Mouse (Mus musculus) E14TG2a.4 (cell line): ENCODE measurements around the gene Rin3.
"Not testable (repeated sequence)": the region's sequence is repeated elsewhere in the genome, so short reads cannot be mapped to it uniquely, and the experiment has no call there.

Experiments
- H3K27me3 ChIP-seq: 2 replicates; pipeline ENCODE4 v1.6.1; 2014; ENCODE audit warnings: low read length, control low read depth; ENCODE audit not compliant: insufficient read depth
- H3K36me3 ChIP-seq: 2 replicates; pipeline ENCODE4 v1.6.1; 2014; ENCODE audit warnings: low read length, control low read depth; ENCODE audit not compliant: insufficient read depth
- H3K4me1 ChIP-seq: replicated peaks from 2 replicates; pipeline ENCODE4 v1.6.1; 2014; ENCODE audit warnings: low read depth, low read length, control low read depth
- H3K4me3 ChIP-seq: replicated peaks from 2 replicates; pipeline ENCODE4 v1.5.1; 2014; ENCODE audit warnings: mild to moderate bottlenecking, low read length
- H3K9me3 ChIP-seq: 2 replicates; pipeline ENCODE4 v1.6.1; 2014; ENCODE audit warnings: low read length, control low read depth
- CTCF ChIP-seq: conservative IDR thresholded peaks from 2 replicates; pipeline ENCODE4 v1.5.1; 2014; ENCODE audit warnings: low read length
- NANOG ChIP-seq: IDR thresholded peaks from 2 replicates; pipeline ENCODE4 v1.6.1; 2014; ENCODE audit warnings: borderline replicate concordance, low read length, mixed read lengths
- POU5F1 ChIP-seq: IDR thresholded peaks from 2 replicates; pipeline ENCODE4 v1.6.1; 2014; ENCODE audit warnings: low read length, borderline replicate concordance

Gene Rin3

DNA sequence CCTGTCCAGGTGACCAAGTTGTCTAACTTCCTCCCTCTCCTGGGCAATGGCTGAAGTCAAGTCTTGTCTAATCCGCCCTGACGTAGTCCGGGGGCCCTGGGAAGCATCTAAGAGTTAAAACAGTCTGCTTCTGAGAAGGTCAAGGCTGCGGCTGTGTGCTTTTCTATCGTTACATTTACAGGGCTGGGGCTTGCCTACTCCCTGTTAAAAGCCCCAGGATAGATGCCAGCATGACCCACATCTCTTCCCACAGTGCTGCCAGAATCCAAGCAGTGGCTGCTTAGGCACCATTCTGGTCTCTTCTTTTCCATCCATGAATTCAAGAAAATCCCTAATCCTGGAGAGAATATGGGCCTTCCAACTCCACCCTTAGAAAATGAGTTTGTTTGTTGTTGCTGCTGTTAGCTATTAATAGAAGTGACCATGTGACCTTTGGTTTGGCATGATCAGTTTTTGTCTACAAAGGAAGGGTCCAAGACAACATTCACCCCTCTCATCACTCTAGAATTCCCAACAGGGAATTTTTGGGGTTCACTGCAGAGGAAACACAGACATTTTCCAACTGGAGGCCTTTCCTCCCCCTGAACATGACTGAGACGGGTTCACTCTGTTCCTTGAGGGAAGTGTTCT is 12.0 kb upstream of the Rin3 start:
- H3K4me1 ChIP-seq: no peaks in the 10 kb centered on the region
- H3K9me3 ChIP-seq: no peaks in the 10 kb centered on the region
- peaks cover 8% of the 10 kb centered on the region; the same call in 1 of the 2 replicates for H3K27me3 ChIP-seq
- no peaks in the 10 kb centered on the region for H3K36me3 ChIP-seq
- H3K4me3 ChIP-seq: no peak overlapping the region
- TF ChIP-seq POU5F1 (no peak), NANOG (no peak), CTCF (no peak)

DNA sequence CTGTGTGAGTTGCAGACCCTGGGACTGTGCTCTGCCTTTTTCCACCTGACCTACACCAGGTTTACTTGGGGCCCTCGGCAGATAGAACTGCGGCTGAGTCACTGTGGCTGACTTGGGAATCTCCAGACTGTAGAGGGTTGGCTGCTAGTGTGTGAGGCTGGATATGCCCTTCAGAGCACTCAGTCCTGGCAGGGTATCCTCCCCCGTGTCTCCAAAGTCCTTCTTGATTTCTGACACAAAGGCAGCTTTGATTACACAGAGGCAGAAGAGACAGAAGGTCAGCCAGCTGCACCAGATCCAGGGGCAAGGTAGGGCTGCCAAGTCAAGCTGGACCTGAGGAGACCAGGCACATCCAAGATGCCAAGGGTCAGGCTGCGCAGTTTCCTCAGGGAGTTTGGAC is 11.4 kb upstream of the Rin3 start:
- no peak for TF ChIP-seq CTCF
- Histone ChIP-seq H3K4me1 (no peaks in the 10 kb centered on the region), H3K36me3 (no peaks in the 10 kb centered on the region), H3K4me3 (no peak overlapping the region), H3K9me3 (no peaks in the 10 kb centered on the region), H3K27me3 (peaks cover 8% of the 10 kb centered on the region; the same call in 1 of the 2 replicates)

DNA sequence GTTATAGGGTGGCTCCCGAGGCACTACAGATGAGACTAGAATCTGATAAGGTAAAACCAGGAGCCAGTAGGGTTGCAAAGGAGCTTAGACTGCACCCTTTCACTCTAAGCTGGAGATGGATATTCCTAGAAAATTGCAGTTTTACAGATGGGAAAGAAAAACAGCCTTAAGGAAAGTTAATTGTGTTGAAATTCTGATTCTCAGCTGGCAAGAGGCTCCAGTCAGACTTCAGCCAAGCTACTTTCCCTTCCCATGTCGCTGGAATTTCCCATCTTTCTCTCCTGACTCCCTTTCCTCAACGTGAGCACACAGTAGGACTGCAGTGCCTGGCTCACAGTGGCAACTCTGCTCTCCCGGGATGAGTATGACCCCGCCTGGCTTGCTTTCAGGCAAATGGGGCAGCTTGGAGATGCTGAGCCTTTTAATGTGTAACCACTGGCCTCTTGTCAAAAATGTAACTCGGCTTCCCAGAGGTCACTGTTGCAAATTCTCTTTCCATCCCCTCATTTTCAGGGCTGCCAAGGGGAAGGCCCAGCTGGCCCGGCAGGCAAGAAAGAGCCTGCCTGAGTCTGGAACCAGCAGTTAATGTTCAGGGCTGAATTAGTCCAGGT is 6.9 kb upstream of the Rin3 start:
- Histone ChIP-seq H3K36me3 (no peaks in the 10 kb centered on the region), H3K4me1 (no peaks in the 10 kb centered on the region), H3K27me3 (peaks cover 7% of the 10 kb centered on the region; the same call in 1 of the 2 replicates), H3K4me3 (no peak overlapping the region), H3K9me3 (peaks cover 20% of the 10 kb centered on the region)
- TF ChIP-seq NANOG: no peak
- no peak for TF ChIP-seq CTCF
- TF ChIP-seq POU5F1: no peak

DNA sequence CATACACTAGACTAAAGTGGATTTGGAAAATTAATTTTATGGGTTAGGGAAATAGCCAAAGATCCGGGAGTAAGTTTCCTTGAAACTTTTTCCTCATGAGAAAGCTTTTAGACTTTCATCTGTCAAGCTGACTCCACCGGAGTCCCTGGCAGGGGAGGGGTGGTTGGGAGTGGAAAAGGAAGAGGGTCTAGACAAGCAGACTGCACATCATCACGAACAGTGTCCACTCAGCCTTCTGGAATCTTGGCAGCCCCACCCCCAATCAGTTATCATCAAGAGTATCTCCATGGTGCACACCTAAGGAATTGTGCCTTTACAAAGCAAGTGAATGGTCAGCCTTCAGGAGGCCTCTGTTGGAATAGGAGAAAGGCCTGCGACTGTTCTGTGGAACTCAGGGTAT is 2.6 kb upstream of the Rin3 start:
- Histone ChIP-seq H3K27me3 (peaks cover 38% of the 10 kb centered on the region), H3K9me3 (peaks cover 36% of the 10 kb centered on the region)

DNA sequence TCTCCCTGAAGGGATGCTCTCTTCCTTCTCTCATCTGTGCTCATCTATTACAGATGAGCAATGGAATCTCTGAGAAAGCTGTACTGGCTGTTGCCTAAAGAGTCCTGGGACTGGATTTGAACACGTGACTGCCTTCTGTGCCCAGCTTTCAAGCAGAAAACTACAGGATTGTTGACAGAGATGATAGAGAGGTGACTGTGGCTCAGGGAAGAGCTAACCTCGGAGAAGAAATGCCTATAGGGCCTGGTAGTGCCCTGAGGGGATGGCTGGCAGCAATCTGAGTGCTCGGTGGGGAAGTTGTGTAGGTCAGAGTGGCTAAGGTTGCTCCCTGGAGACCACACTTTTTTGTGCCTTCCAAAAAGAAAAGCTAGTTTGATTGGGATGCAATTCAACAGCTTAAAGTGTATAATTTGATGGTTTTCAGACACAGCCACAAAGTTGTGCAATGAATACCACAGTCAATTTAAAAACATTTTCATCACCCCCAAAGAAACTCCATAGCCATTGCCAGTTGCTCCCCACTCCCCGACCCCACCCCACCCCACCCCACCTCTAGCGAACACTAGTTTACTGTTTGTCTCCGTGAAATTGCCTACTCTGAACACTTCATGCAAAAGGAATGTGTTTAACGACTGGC is 1.9 kb upstream of the Rin3 start:
- peaks cover 45% of the 10 kb centered on the region for H3K27me3 ChIP-seq
- H3K36me3 ChIP-seq: no peaks in the 10 kb centered on the region
- peaks cover 12% of the 10 kb centered on the region for H3K4me1 ChIP-seq
- no peak overlapping the region for H3K4me3 ChIP-seq
- peaks cover 36% of the 10 kb centered on the region for H3K9me3 ChIP-seq
- TF ChIP-seq POU5F1 (no peak), NANOG (no peak), CTCF (no peak)

More for the DNA sequence above, 2.6 kb upstream of the Rin3 start:
- not testable (repeated sequence) for H3K4me3 ChIP-seq, H3K36me3 ChIP-seq
- peaks cover 12% of the 10 kb centered on the region for H3K4me1 ChIP-seq

DNA sequence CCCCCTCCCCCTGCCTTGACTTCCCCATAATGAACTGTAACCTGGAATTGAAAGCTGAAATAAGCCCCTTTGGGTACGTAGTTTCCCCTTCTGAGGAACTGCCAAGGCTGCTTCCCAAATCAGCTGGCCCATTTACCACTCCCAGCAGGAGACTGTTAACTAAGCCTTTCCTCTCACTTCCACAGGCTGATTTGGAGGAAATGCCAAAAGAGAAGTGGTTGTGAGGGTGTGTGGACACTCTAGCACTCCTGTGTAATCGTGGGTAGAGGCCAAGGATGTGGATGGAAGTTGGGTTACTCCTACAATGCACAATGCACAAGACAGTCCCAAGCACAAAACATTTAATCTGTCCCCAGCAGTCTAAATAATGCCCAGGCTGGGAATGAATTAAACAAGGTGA is 722 bp upstream of the Rin3 start:
- no peak overlapping the region for H3K4me3 ChIP-seq
- H3K4me1 ChIP-seq: peaks cover 12% of the 10 kb centered on the region
- peaks cover 36% of the 10 kb centered on the region for H3K9me3 ChIP-seq
- TF ChIP-seq NANOG: no peak
- no peak for TF ChIP-seq POU5F1
- no peak for TF ChIP-seq CTCF
- H3K27me3 ChIP-seq: peaks cover 56% of the 10 kb centered on the region
- no peaks in the 10 kb centered on the region for H3K36me3 ChIP-seq

DNA sequence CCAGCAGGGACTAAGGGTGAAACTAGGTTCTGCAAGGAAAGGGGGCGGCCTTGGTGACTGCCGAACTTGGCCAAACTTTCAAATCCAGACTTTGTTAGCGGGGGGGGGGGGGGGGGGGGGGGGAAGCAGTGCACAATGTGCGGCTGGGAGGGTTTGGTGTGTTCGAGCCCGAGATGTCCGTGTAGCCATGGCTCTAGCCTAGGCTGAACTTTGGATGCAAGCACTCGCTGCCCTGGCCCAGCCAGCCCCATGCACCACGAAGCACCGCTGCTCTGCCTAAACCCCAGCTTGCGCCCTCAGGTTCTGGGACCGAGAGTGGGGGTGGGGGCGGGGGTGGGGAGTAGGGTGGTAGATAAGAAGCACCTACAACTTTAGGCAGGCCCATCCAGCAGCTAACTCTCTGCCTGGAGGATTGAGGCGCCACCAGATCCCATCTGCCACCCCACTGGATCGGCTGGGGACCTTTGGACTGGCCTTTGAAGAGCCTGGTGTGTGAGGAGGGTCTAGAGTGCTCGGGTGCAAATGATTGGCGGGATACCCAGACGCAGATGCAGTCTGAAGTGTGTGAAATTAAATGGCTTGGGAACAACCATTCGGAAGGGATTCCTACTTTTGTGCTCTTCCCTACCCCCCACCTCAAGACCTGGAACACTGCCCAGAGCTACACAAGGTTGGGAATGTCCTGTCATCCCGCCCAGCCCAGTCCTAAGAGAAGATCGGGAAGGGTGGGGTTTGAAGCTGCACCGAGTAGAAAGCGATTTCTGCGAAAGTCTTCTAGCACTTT is 827 bp downstream of the Rin3 start:
- Histone ChIP-seq H3K27me3 (peaks cover 72% of the 10 kb centered on the region), H3K36me3 (no peaks in the 10 kb centered on the region), H3K4me3 (peak overlapping the region; percentile 79), H3K9me3 (peaks cover 30% of the 10 kb centered on the region), H3K4me1 (peaks cover 12% of the 10 kb centered on the region)
- no peak for TF ChIP-seq NANOG
- no peak for TF ChIP-seq POU5F1
- TF ChIP-seq CTCF: no peak

DNA sequence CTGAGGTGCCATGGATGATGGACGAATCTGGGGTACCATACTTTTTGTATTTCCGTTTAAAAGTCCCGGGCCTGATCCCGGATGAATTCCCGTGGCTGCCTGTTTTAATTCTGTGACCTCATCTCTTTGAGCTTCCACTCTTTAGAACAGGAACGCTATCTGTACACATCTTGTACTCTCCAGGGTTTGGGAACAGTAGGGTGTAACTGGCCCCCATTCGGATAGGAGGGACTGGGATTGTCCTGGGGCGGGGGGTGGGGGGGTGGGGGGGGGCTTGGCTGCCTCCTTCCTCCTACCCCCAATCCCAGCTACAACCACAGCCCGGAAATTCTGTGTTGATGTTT is 1.4 kb downstream of the Rin3 start:
- Histone ChIP-seq H3K4me1 (peaks cover 12% of the 10 kb centered on the region), H3K9me3 (peaks cover 25% of the 10 kb centered on the region), H3K4me3 (peak overlapping the region; percentile 53), H3K27me3 (peaks cover 72% of the 10 kb centered on the region), H3K36me3 (no peaks in the 10 kb centered on the region)
- TF ChIP-seq NANOG (no peak), CTCF (no peak), POU5F1 (no peak)
